Mouse (Mus musculus) kidney, adult 2 months (tissue): ENCODE measurements around the gene Kif19a.

ENCODE experiments used
- CTCF ChIP-seq: fragments of 200-500 bp; conservative IDR thresholded peaks from 2 replicates; pipeline ENCODE4 v1.5.1; 2011; ENCODE audit warnings: low read depth, mild to moderate bottlenecking, control low read depth, low read length, moderate library complexity, mixed read lengths; ENCODE audit not compliant: insufficient read depth, insufficient read length
- POLR2A ChIP-seq: fragments of 200-500 bp; IDR thresholded peaks from one replicate; pipeline ENCODE4 v1.6.1; 2011; ENCODE audit warnings: low read depth, low read length, control low read depth

- no peak for TF ChIP-seq CTCF
- TF ChIP-seq POLR2A: no peak
Measured at GRCm38 (mm10) chr11:114793868-114794545, 28.8 kb downstream of the Kif19a start.
